Mouse (Mus musculus) adrenal gland, adult 8-10 months (tissue): ENCODE data around the gene Gm2035. TPM values are rescaled to one million over a fixed set of nuclear protein-coding genes. Genes with fewer than 3 reads are reported as not detected.
"Not testable (repeated sequence)": the region's sequence is repeated elsewhere in the genome, so short reads cannot be mapped to it uniquely, and the experiment has no call there.

Experiments
- DNase-seq: peaks from one replicate; pipeline ENCODE4 v3.0.0; 2022
- total RNA-seq, 4 experiments: library from RNA; stranded (reverse); gene quantifications; 2 replicates each; pipeline ENCODE4 v1.2.4; 2022

The Gm2035 gene
- not detected for total RNA-seq

GRCm38 (mm10) chr12:87919721-87920120 is at the start of gene Gm2035:
Gene Gm2035 (minus strand): TSS chr12:87919857.
- DNase-seq = not testable (repeated sequence)

GRCm38 (mm10) chr12:87953780-87954179 is 34.1 kb upstream of the Gm2035 start, which contains the start of gene Gm2042:
Gene Gm2042 (plus strand): TSS chr12:87954080.
- DNase-seq = not testable (repeated sequence)

- not testable (repeated sequence) for DNase-seq
Measured at GRCm38 (mm10) chr12:87895070-87895469, 24.6 kb downstream of the Gm2035 start, which contains the start of gene Gm2022. Gene Gm2022 (plus strand): TSS chr12:87895370.

GRCm38 (mm10) chr12:87873772-87874171 is 45.9 kb downstream of the Gm2035 start, which contains the start of gene Gm2016:
Gene Gm2016 (plus strand): TSS chr12:87874072.
- not testable (repeated sequence) for DNase-seq

Other genes starting within 250 kb of the Gm2035 start
- gene Gm21319, start 144.1 kb downstream of the Gm2035 start, total RNA-seq = not detected
- not detected for gene Gm21936, start 124.3 kb downstream of the Gm2035 start, total RNA-seq
- not detected for gene BB287469, start 103.3 kb downstream of the Gm2035 start, total RNA-seq
- not detected for gene Gm2001, start 77.5 kb downstream of the Gm2035 start, total RNA-seq
- not detected for gene Gm2016, start 45.8 kb downstream of the Gm2035 start, total RNA-seq
- gene Gm2022, start 24.5 kb downstream of the Gm2035 start, total RNA-seq = not detected
- gene Gm2042, start 34.2 kb upstream of the Gm2035 start, total RNA-seq = not detected
- not detected for gene Gm2075, start 92.0 kb upstream of the Gm2035 start, total RNA-seq
- not detected for gene Gm6803, start 98.9 kb upstream of the Gm2035 start, total RNA-seq
- gene Gm2056, start 107.1 kb upstream of the Gm2035 start, total RNA-seq = not detected
- not detected for gene Gm16368, start 163.8 kb upstream of the Gm2035 start, total RNA-seq